Mouse (Mus musculus): Measurements from ENCODE around the gene Lats2. TPM values are rescaled to one million over a fixed set of nuclear protein-coding genes. Genes with fewer than 3 reads are reported as not detected.

The Lats2 gene
- polyA plus RNA-seq, 1 experiment: 35.9 TPM

- DNase-seq (ENCODE audit: low spot score): no peak
Observed at GRCm38 (mm10) chr14:57737089-57737488, 21.1 kb downstream of the Lats2 start.

- no peak for DNase-seq (ENCODE audit: low spot score)
Observed at GRCm38 (mm10) chr14:57736141-57736540, 22.0 kb downstream of the Lats2 start.

GRCm38 (mm10) chr14:57732668-57733293 is 25.4 kb downstream of the Lats2 start:
- no peak for DNase-seq (ENCODE audit: low spot score)

- DNase-seq (ENCODE audit: low spot score): no peak
Observed at GRCm38 (mm10) chr14:57730527-57730926, 27.7 kb downstream of the Lats2 start.

- DNase-seq (ENCODE audit: low spot score): no peak
Observed at GRCm38 (mm10) chr14:57729975-57730499, 28.2 kb downstream of the Lats2 start.

GRCm38 (mm10) chr14:57729364-57729763 is 28.8 kb downstream of the Lats2 start:
- DNase-seq (ENCODE audit: low spot score): no peak

- no peak for DNase-seq (ENCODE audit: low spot score)
Observed at GRCm38 (mm10) chr14:57726172-57726571, 32.0 kb downstream of the Lats2 start.

- no peak for DNase-seq (ENCODE audit: low spot score)
Observed at GRCm38 (mm10) chr14:57724473-57724872, 33.7 kb downstream of the Lats2 start.

GRCm38 (mm10) chr14:57718245-57718644 is 39.9 kb downstream of the Lats2 start:
- no peak for DNase-seq (ENCODE audit: low spot score)

- no peak for DNase-seq (ENCODE audit: low spot score)
Observed at GRCm38 (mm10) chr14:57716601-57717245, 41.5 kb downstream of the Lats2 start.

GRCm38 (mm10) chr14:57712884-57713283 is 45.3 kb downstream of the Lats2 start:
- DNase-seq (ENCODE audit: low spot score): no peak

GRCm38 (mm10) chr14:57711059-57711458 is 47.1 kb downstream of the Lats2 start:
- DNase-seq (ENCODE audit: low spot score): no peak

GRCm38 (mm10) chr14:57709171-57709570 is 49.0 kb downstream of the Lats2 start:
- no peak for DNase-seq (ENCODE audit: low spot score)

- no peak for DNase-seq (ENCODE audit: low spot score)
Observed at GRCm38 (mm10) chr14:57708580-57708979, 49.6 kb downstream of the Lats2 start.

- DNase-seq (ENCODE audit: low spot score): no peak
Observed at GRCm38 (mm10) chr14:57707100-57707893, 50.9 kb downstream of the Lats2 start.

GRCm38 (mm10) chr14:57706760-57707099 is 51.5 kb downstream of the Lats2 start:
- no peak for DNase-seq (ENCODE audit: low spot score)

- no peak for DNase-seq (ENCODE audit: low spot score)
Observed at GRCm38 (mm10) chr14:57705759-57706158, 52.4 kb downstream of the Lats2 start.

- DNase-seq (ENCODE audit: low spot score): no peak
Observed at GRCm38 (mm10) chr14:57705075-57705474, 53.1 kb downstream of the Lats2 start.

GRCm38 (mm10) chr14:57701915-57702477 is 56.2 kb downstream of the Lats2 start:
- no peak for DNase-seq (ENCODE audit: low spot score)

- no peak for DNase-seq (ENCODE audit: low spot score)
Observed at GRCm38 (mm10) chr14:57699461-57699970, 58.7 kb downstream of the Lats2 start.

- no peak for DNase-seq (ENCODE audit: low spot score)
Observed at GRCm38 (mm10) chr14:57699016-57699415, 59.2 kb downstream of the Lats2 start.

- no peak for DNase-seq (ENCODE audit: low spot score)
Observed at GRCm38 (mm10) chr14:57696066-57696465, 62.1 kb downstream of the Lats2 start.

Data from urinary bladder, adult 2 months (tissue).